ENCODE assay signal across 24 mouse cellular contexts in genomic region chr14:122073422-122073821, GRCm38 (mm10). TPM values are rescaled to one million over a fixed set of nuclear protein-coding genes. Genes with fewer than 3 reads are reported as not detected.
DNase-seq lines count a peak whose midpoint lies in the region; TF ChIP-seq lines count a peak whose summit lies in the region.
"Had no signal": no experiment of that assay in that cellular context is flagged by ENCODE, and none has a peak within 500 bp of the region (broad histone marks: within the 10 kb centered on the region; RNA-seq: fewer than 3 reads in every experiment).

No protein-coding gene starts in this region.

- H3K4me1 ChIP-seq in bone marrow, adult 2 months (ENCODE audit: control insufficient read depth, insufficient read depth, low read length): peaks cover 3% of the 10 kb centered on the region
- H3K4me1 ChIP-seq: forebrain, embryonic 15.5 days; limb, embryonic 15.5 days had no signal

- WGBS in bone marrow, adult 2 months: 45% methylated on average over 5 of the region's 5 CpGs

- peak overlapping the region; percentile 24; the same call in 1 of the 2 replicates for H3K27ac ChIP-seq in bone marrow, adult 2 months (ENCODE audit: control insufficient read depth, insufficient read depth, low read depth, low read length, poor library complexity)
- H3K27ac ChIP-seq: forebrain, embryonic 15.5 days; hindbrain, embryonic 10.5 days; limb, embryonic 15.5 days; stomach, postnatal 0 days had no signal

- peak; percentile 20 for DNase-seq in 416B (ENCODE audit: low read depth)
- peak; percentile 81 for DNase-seq in A20 (ENCODE audit: low read depth, low spot score)
- DNase-seq in spleen, postnatal 36 days (ENCODE audit: low spot score in 2 of 2): peak; percentile 79 to 82
- DNase-seq in adrenal gland, postnatal 10 days: no peak
- no peak for DNase-seq in frontal cortex, adult 2 months (ENCODE audit: extremely low spot score in 1 of 2, low spot score in 1 of 2)
- no peak for DNase-seq in cerebellum, adult 18-20 months
- DNase-seq: heart, adult 11 months; kidney, adult 8-10 months; kidney, postnatal 4 days; lung, adult 18-20 months; right cerebral cortex, adult 18-20 months had no signal

- TF ChIP-seq POLR2A in bone marrow, adult 2 months (IDR thresholded peaks at IDR 0.05; ENCODE audit: borderline replicate concordance, control insufficient read depth, low read depth, low read length): no peak

- no peak for TF ChIP-seq CTCF in bone marrow, adult 2 months (IDR thresholded peaks at IDR 0.05; ENCODE audit: control insufficient read depth, insufficient read depth, low read length)

- H3K4me3 ChIP-seq in bone marrow, adult 2 months (replicated peaks; ENCODE audit: control insufficient read depth, low read depth, low read length): no peak overlapping the region
- H3K4me3 ChIP-seq: erythroblast, embryonic 14.5 days; forebrain, embryonic 15.5 days; hindbrain, embryonic 10.5 days; limb, embryonic 15.5 days had no signal

RNA-seq across cellular contexts. Expression of gene Tm9sf2, which starts 33.4 kb away (rescaled TPM):
- polyA plus RNA-seq in bone marrow, adult 2 months (2011; ENCODE audit: insufficient read depth, insufficient read length, low replicate concordance, missing spikeins): 17.1 and 22.3 TPM in 2 replicates
- total RNA-seq in adrenal gland, postnatal 10 days (2021): 100 to 1,000 TPM; 113 to 119 TPM
- polyA plus RNA-seq in frontal cortex, adult 2 months (2012; rRNA removed): 76.6 and 83.6 TPM in 2 replicates

RNA-seq across cellular contexts. Expression of gene Timm8a2, which starts 38.9 kb away (rescaled TPM):
- not detected in 2 replicates for polyA plus RNA-seq in bone marrow, adult 2 months (2011; ENCODE audit: insufficient read depth, insufficient read length, low replicate concordance, missing spikeins)
- under 1 TPM in 1 of 2 experiments, not detected in 1; 0.33 TPM for total RNA-seq in adrenal gland, postnatal 10 days (2021)
- polyA plus RNA-seq in frontal cortex, adult 2 months (2012; rRNA removed): 0.36 TPM in 1 of 2 replicates, not detected in the other
- total RNA-seq: gastrocnemius, adult 18-20 months; layer of hippocampus, postnatal 14 days; left cerebral cortex, postnatal 25 days had no signal
- polyA plus RNA-seq: embryonic facial prominence, embryonic 11.5 days; erythroblast, embryonic 14.5 days; forebrain, embryonic 15.5 days; heart, embryonic 14.5 days; hindbrain, embryonic 10.5 days; limb, embryonic 15.5 days; neural tube, embryonic 14.5 days; Patski; stomach, postnatal 0 days had no signal

Comparison
In these comparisons a context has a peak if more than half of its experiments do, and no peak if none do; other contexts are left out.
1. DNase-seq: peak in 416B (single experiment), A20 (single experiment) and spleen, postnatal 36 days (2 of 2); none in adrenal gland, postnatal 10 days (single experiment), frontal cortex, adult 2 months (0 of 2) and cerebellum, adult 18-20 months (0 of 2).